ENCODE assay signal across 18 mouse cellular contexts in the genomic region with DNA sequence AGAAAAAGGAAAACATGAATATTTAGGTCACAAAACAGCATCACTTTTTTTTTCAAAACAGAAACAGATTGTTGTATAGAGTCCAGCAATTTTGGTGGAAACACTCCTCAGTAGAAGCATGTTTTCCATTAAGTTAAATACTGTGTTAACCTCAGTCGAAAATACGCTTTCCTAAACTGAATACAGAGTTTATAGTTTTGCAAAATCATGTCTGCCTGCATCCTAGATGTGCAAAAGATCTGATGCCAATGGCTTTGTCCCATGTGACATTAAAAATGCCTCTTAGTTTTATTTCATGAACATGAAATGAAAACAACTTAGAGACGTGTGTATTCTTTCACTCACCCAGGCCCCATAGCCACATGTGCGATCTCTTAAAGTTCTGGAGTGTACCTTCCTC.
"Had no signal": no experiment of that assay in that cellular context is flagged by ENCODE, and none has a peak within 500 bp of the region (broad histone marks: within the 10 kb centered on the region; RNA-seq: fewer than 3 reads in every experiment).

No protein-coding gene starts in this region.

- H3K4me3 ChIP-seq: midbrain, embryonic 12.5 days; myocyte; neural tube, embryonic 13.5 days; neural tube, embryonic 15.5 days had no signal

- H3K9me3 ChIP-seq: midbrain, embryonic 12.5 days; neural tube, embryonic 13.5 days; neural tube, embryonic 15.5 days had no signal

- DNase-seq: lung, adult 18-20 months; lung, embryonic 14.5 days; lung, postnatal 10 days; lung, postnatal 4 days; midbrain, embryonic 14.5 days; retina, postnatal 1 day; right cerebral cortex, adult 18-20 months; right cerebral cortex, postnatal 25 days; right cerebral cortex, postnatal 4 days; spleen, adult 18-20 months; thymus, adult 18-20 months; thymus, postnatal 14 days; thymus, postnatal 36 days had no signal

- H3K9ac ChIP-seq: lung, embryonic 14.5 days; midbrain, embryonic 12.5 days; neural tube, embryonic 13.5 days; neural tube, embryonic 15.5 days had no signal

- H3K27me3 ChIP-seq: midbrain, embryonic 12.5 days; neural tube, embryonic 13.5 days; neural tube, embryonic 15.5 days had no signal

- H3K4me1 ChIP-seq: midbrain, embryonic 12.5 days; neural tube, embryonic 13.5 days; neural tube, embryonic 15.5 days had no signal

- H3K4me2 ChIP-seq: lung, embryonic 14.5 days; midbrain, embryonic 12.5 days; neural tube, embryonic 13.5 days; neural tube, embryonic 15.5 days had no signal

- ATAC-seq: midbrain, embryonic 16.5 days had no signal

- H3K36me3 ChIP-seq: midbrain, embryonic 12.5 days; neural tube, embryonic 13.5 days; neural tube, embryonic 15.5 days had no signal

- H3K27ac ChIP-seq: midbrain, embryonic 12.5 days; neural tube, embryonic 13.5 days; neural tube, embryonic 15.5 days had no signal
